Mouse (Mus musculus): ENCODE measurements around the gene B020004J07Rik. TPM values are rescaled to one million over a fixed set of nuclear protein-coding genes. Genes with fewer than 3 reads are reported as not detected.

The B020004J07Rik gene
- polyA plus RNA-seq, 1 experiment from 2014 or later: not detected

Other genes starting within 250 kb of the B020004J07Rik start
- 96.7 and 99.8 TPM in 2 replicates for gene Leprot, start 196.3 kb downstream of the B020004J07Rik start, polyA plus RNA-seq (2015; fragmentation: Nextera tagmentation; extraction: Ambion mirVana)
- gene Lepr, start 126.6 kb downstream of the B020004J07Rik start, polyA plus RNA-seq (2015; fragmentation: Nextera tagmentation; extraction: Ambion mirVana): 6.6 and 8.5 TPM in 2 replicates
- gene C130073F10Rik, start 49.8 kb upstream of the B020004J07Rik start, polyA plus RNA-seq (2015; fragmentation: Nextera tagmentation; extraction: Ambion mirVana): 0.23 TPM in 1 of 2 replicates, not detected in the other
- not detected in 2 replicates for gene Gm12800, start 65.1 kb upstream of the B020004J07Rik start, polyA plus RNA-seq (2015; fragmentation: Nextera tagmentation; extraction: Ambion mirVana)
- gene Gm12794, start 96.4 kb upstream of the B020004J07Rik start, polyA plus RNA-seq (2015; fragmentation: Nextera tagmentation; extraction: Ambion mirVana): not detected in 2 replicates
- gene Gm12790, start 137.0 kb upstream of the B020004J07Rik start, polyA plus RNA-seq (2015; fragmentation: Nextera tagmentation; extraction: Ambion mirVana): not detected in 2 replicates
- not detected in 2 replicates for gene Gm12789, start 142.6 kb upstream of the B020004J07Rik start, polyA plus RNA-seq (2015; fragmentation: Nextera tagmentation; extraction: Ambion mirVana)
- gene Pde4b, start 243.5 kb upstream of the B020004J07Rik start, polyA plus RNA-seq (2015; fragmentation: Nextera tagmentation; extraction: Ambion mirVana): 35.4 and 46.5 TPM in 2 replicates